Mouse (Mus musculus): ENCODE measurements around the gene Klhl29.
A peak's percentile ranks its signal among the peaks of the same experiment; 100 is the strongest.
"Not testable (repeated sequence)": the region's sequence is repeated elsewhere in the genome, so short reads cannot be mapped to it uniquely, and the experiment has no call there.

The Klhl29 gene

DNA sequence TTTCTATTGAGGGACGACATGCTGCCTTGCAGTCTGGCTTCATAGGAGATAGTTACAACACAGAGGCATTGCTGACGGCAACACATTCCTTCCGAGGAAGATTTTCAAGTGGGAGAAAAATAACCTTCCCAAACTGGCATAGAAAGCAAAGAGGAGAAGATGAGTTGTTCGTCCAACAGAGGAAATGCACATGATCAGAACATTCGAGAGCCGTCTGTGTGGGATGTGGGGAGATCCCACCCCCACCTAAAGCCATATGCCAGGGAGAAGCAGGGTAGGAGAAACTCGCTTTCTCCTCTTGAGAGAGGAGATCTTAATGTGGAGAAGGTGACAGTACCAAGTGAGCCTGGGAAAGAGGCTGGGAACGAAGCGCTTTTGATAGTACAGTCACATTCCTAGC lies 22.1 kb downstream of the Klhl29 start:
- DNase-seq: peak in 1 of 2 experiments; percentile 0

GRCm38 (mm10) chr12:5352771-5353170 lies 22.7 kb downstream of the Klhl29 start:
- DNase-seq: no peak

- DNase-seq: no peak
Measured at GRCm38 (mm10) chr12:5350491-5351285, 24.8 kb downstream of the Klhl29 start.

DNA sequence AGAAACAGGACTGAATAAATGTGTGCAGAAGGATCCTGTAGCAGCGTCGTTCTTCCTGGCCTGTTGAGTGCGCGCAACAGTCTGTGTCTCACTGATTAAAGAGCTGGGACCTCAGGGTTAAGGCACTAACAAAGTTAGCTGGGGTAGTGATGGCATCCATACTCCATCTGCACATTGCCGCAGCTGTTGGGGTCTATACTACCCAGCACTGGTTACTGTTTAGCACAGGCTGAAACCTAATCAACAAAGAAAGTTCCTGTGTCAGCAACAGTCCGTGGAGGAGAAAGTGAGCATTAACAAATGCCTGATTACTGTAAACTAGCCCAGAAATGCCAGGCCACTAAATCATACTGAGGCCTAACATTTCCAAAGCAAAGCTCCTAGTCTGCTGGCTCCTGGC lies 30.4 kb downstream of the Klhl29 start:
- DNase-seq: no peak

GRCm38 (mm10) chr12:5344457-5344856 lies 31.0 kb downstream of the Klhl29 start:
- not testable (repeated sequence) for DNase-seq

- DNase-seq: no peak
Measured at GRCm38 (mm10) chr12:5340151-5340603, 35.3 kb downstream of the Klhl29 start.

DNA sequence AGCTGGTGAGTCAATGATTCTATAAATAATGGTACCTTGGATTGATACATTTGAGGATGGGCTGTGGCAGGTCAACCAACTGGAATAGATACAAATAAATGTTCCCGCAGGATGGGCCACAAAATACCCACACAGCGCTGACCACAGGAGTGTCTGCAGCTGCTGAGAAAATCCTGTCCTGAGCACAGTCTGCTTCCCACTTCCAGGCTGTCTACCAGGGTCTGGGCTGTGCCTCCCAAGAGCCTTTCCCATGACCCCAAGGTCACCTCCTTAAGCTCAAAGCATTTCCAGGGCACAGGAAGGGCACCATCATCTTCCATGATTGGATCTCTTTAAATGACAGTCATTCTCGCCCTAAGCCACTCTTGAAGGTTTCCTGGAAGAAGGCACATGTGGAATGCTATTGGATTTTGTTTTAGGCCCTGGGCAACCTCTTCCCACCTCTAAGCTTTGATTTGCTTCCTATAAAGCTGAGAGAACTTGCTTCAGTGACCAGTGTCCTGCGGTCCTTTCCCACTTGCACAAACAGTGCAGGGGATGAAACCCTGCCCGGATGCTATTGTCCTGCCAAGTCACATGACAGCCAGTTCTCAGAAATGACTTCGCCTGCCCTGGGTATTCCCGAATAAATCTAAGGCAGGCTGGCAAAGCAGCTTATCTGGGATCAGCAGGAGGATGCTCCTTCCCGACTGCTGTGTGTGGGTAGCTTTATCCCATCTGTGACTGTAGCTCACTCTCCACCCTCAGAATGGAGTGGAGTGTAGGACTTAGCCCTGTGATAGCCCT lies 38.4 kb downstream of the Klhl29 start:
- DNase-seq: peak; percentile 55 to 58

DNA sequence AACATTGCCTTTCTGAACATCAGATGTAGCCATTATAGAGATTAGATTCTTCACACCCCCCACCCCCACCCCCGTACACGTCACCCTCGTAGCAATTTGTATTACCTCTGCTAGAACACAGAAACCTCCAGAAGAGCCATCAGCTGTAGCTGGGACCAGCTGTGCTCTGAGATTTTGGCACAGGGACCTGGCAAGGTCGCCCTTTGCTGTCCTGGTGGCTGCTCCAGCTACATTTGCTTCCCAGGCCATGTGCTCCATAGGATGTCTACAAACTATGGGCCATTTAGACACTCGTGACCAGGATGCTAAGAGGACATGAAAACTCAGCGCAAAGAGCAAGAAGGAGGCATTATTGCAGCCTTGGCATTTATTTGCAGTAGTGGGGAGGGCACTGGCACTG lies 39.2 kb downstream of the Klhl29 start:
- no peak for DNase-seq

DNA sequence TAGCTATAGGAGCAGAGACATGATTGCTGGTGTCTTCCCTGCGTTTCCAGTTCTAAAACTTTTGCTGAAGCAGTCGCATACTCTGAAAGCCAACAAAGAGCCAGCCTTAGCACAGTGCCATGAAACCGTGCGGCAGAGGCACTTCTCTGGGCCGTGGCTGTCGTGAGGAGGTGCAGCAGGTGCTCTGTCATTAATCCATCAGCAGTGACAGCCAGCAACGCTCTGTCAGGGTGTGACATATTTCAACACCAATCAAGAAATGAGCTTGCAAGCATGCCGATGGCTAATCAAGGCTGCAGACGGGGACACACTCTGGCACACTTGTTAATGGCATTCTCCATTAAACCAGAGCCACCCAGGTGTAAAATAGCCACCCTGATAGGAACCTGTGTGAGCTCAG lies 40.5 kb downstream of the Klhl29 start:
- no peak for DNase-seq

DNA sequence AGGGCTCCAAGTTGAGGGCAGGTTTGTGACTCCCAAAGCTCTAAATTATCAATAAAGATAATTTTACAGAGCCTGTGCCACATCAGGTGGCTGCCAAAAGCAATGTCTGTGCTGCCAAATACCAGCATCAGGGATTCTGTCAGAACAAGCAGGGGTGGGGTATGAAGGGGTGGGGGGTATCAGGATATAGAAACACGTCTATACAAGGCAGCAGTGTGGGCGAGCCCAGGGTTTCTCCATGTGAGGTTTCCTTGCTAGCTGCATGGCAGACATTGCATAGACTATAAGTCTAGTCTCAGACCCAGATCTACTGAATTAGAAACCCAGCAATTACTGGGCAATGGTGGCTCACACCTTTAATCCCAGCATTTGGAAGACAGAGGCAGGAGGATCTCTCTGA lies 41.3 kb downstream of the Klhl29 start:
- DNase-seq: no peak

- DNase-seq: no peak
Measured at GRCm38 (mm10) chr12:5331810-5332484, 43.5 kb downstream of the Klhl29 start.

- peak; percentile 36 to 47 for DNase-seq
Measured at GRCm38 (mm10) chr12:5330496-5331070, 44.9 kb downstream of the Klhl29 start.

DNA sequence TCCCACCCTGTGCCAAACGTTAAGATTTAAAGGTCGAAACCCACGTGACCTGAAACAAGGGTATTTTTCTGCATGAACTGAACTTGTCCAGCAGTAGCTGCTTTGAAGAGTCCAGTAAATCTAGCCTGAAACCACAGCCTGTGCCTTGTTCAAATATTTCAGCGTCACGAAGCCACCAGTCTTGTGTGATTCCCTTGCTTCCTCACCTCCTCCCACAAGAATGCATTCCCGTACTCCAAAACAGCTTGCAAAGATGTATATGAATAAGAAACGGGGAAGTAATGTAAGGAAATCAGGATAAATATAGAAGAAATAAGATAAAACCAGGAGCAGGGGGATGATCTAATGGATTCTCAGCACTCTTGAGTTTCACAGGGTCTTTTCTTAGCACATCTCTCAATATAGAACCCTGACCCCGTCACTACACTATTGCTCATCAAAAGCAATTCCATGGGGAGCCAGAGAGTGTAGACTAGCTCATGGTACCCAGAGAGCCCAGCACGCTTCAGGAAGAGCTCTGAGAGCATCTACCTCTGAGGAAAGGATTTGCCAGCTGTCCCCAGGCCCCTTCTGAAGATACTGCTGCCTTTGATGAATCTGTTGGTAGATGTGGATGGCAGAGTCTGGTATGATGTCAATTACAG lies 52.9 kb downstream of the Klhl29 start:
- no peak for DNase-seq

GRCm38 (mm10) chr12:5321017-5321416 lies 54.5 kb downstream of the Klhl29 start:
- DNase-seq: no peak

DNA sequence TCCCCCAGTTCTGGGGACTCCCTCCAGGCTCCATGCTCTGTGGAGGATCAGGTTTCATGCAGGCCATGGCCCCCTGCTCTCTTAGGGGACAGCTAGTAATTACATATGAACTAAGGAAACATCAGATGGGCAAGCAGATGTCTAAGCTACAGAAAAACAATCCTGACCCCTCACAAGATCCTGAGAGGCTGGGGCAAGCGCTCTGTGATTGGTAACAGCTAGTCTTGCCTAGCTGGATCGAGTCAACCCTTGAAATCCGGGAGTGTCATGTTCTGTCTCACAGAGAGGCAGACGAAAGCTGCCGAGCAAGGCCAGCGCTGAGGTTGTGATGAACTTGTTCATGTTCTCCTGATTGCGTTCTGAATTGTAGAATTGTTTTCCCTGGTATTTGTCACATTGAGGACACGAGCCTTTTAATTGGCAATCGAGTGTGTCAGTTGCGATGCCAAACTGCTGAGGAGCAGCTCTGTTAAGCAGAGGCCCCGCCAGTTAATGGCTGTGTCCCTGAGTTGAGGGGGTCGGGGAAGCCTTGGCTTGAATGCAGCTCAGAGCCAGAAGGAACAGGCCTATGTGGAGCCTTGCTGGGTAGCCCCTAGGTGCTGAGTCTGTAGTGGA lies 56.0 kb downstream of the Klhl29 start:
- DNase-seq: no peak

DNA sequence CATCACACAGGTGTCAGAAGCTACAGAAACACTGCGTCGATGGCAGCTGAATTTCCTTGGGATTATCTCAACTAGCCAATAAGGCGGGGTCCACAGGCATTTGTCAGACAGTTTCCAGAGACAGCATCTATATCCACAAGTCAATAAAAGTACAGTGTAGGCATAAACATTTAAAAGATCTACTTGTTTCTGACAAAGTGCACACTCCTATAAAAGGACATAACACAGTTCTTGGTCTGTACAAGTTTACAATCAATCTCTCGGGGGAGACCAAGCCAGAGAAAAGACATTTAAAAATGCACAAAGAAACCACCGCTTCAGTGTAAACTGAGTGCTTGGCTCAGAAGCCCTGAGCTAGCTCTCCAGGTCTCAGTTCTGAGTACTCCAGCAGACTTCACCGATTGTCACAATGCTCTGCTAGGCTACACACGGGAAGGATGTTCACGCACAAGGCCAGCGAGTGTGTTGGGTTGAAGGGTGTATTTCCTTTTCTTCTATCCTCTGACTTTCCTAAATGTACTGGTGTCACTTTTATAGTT lies 59.4 kb downstream of the Klhl29 start:
- no peak for DNase-seq

DNA sequence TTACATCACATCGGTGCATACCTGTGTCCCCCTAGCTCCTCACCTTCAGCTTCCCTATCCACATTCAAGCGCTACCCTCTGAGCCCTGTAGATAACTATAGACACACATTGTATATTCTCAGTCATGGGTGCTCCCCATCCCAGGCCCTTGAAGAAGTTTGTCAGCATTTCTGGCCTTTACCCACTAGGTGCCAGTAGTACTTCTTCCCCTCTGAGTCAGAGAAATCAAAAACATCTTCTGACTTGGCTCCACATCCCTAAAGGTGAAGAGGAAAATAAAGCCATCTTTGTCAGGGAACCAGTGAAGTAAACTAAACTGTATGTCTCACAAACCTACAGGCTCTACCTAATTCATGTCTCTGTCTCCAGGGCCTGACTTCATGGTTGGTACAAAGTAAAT lies 67.6 kb downstream of the Klhl29 start:
- no peak for DNase-seq

DNA sequence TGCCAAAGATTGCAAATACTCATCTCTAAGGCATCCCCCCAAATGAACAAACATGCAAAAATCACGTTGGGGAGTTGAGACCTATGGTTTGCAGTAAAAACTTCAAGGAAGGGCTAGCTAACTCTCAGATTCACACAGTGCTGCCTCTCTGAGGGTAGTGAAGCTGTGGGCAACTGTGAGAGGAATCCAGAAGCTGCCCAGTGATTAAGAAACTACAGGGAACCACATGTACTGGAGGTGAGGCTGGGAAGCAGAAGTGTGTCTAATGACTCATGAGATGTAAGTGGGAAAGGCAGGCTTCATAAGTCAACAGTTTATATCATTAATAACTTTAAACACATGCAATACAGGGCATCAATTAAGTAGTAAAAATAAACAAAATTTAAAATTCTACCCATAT lies 70.0 kb downstream of the Klhl29 start:
- DNase-seq: no peak

DNA sequence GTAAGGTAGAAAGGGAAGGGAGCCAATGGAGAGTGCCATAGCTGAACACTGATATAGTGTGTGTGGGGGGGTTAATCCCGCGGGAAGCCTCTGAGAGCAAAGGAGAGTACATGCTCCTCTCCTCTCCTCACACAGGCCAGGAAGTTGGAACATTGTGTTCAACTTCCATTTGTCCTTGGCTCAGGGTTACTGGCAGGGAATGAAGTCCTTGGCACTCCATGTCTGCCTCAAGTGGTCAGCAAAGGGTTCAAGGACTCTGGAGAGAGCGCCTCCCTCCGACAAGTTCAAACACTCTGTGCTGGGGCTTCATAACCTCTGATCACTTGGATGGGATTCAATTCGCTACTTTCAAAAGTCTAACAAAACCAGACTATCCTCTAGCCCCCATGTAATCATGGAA lies 71.6 kb downstream of the Klhl29 start:
- DNase-seq: no peak

- DNase-seq: no peak
Measured at GRCm38 (mm10) chr12:5303100-5303499, 72.4 kb downstream of the Klhl29 start.

GRCm38 (mm10) chr12:5301841-5302240 lies 73.6 kb downstream of the Klhl29 start:
- no peak for DNase-seq

DNA sequence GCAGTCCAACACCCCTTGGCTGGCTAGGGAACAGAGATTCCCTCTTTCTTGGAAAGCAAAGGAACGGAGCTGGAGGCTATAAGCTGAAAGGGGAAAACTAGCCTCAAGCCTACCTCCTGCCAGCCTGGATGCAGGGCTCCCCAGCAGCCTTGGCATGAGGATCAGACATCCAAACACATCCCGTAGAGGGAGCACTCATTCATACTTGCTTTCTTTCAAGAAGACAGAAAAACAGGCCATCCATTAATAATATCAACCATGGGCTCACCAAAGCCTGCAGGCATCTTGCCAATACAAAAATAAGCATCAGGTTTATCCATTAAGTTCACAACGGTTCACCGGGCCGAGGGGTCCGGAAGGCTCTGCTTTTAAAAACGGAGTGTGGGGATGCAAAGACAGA lies 79.1 kb downstream of the Klhl29 start:
- DNase-seq: peak; percentile 34 to 45

All from cerebellum, postnatal 25 days (tissue).